Mouse (Mus musculus) limb, embryonic 14.5 days (tissue): ENCODE data around the gene Catsperd. TPM values are rescaled to one million over a fixed set of nuclear protein-coding genes. Genes with fewer than 3 reads are reported as not detected.
A peak's percentile ranks its signal among the peaks of the same experiment; 100 is the strongest.
"Not testable (repeated sequence)": the region's sequence is repeated elsewhere in the genome, so short reads cannot be mapped to it uniquely, and the experiment has no call there.

Experiments
- ATAC-seq: fragments of 200-750 bp; cut with Nextera tagmentation; 2 replicates; pipeline ENCODE4 v1.8.0; 2017; ENCODE audit warnings: low read depth, moderate number of reproducible peaks, moderate TSS enrichment; ENCODE audit not compliant: low FRiP score
- DNase-seq: peaks from one replicate; pipeline ENCODE4 v3.0.0-alpha.2; 2015; ENCODE audit warnings: low spot score
- H3K27ac ChIP-seq: fragments of 300-500 bp; sonication (generic); replicated peaks from 2 replicates; pipeline ENCODE4 v1.5.1; 2014; ENCODE audit warnings: low read depth, mild to moderate bottlenecking, low read length, moderate library complexity, mixed read lengths
- H3K27me3 ChIP-seq: fragments of 300-500 bp; sonication (generic); 2 replicates; pipeline ENCODE4 v1.6.1; 2014; ENCODE audit warnings: low read length, mixed read lengths; ENCODE audit not compliant: control insufficient read depth, insufficient read depth
- H3K36me3 ChIP-seq: fragments of 300-500 bp; sonication (generic); 2 replicates; pipeline ENCODE4 v1.6.1; 2014; ENCODE audit warnings: mild to moderate bottlenecking, low read length, moderate library complexity, mixed read lengths; ENCODE audit not compliant: control insufficient read depth, insufficient read depth
- H3K4me1 ChIP-seq: fragments of 300-500 bp; sonication (generic); 2 replicates; pipeline ENCODE4 v1.6.1; 2014; ENCODE audit warnings: antibody characterized with exemption, low read length, mixed read lengths; ENCODE audit not compliant: control insufficient read depth, insufficient read depth
- H3K4me2 ChIP-seq: fragments of 300-500 bp; sonication (generic); replicated peaks from 2 replicates; pipeline ENCODE4 v1.6.1; 2014; ENCODE audit warnings: low read depth, mild to moderate bottlenecking, low read length, moderate library complexity; ENCODE audit not compliant: severe bottlenecking
- H3K4me3 ChIP-seq: fragments of 300-500 bp; sonication (generic); replicated peaks from 2 replicates; pipeline ENCODE4 v1.5.1; 2014; ENCODE audit warnings: low read length
- H3K9ac ChIP-seq: fragments of 300-500 bp; sonication (generic); 2 replicates; pipeline ENCODE4 v1.6.1; 2014; ENCODE audit warnings: mild to moderate bottlenecking, low read depth, low read length, moderate library complexity; ENCODE audit not compliant: severe bottlenecking
- H3K9me3 ChIP-seq: fragments of 300-500 bp; sonication (generic); 2 replicates; pipeline ENCODE4 v1.6.1; 2016; ENCODE audit warnings: low read length; ENCODE audit not compliant: control insufficient read depth
- POLR2A ChIP-seq: fragments of 200-500 bp; IDR thresholded peaks from 2 replicates; pipeline ENCODE4 v1.8.0; 2012; ENCODE audit warnings: inconsistent platforms, mild to moderate bottlenecking, moderate library complexity, borderline replicate concordance; ENCODE audit not compliant: insufficient read depth, insufficient read length; ENCODE audit errors: extremely low read depth
- whole genome bisulfite sequencing: fragments of 180-500 bp; shearing (Covaris S2); extraction: QIAGEN DNeasy Blood & Tissue Kit; methylation state at CpG from one replicate; pipeline ENCODE4 v1.1.7; 2014; 5-methylcytosine and 5-hydroxymethylcytosine counted together
- polyA plus RNA-seq, 2 experiments: library from polyadenylated mRNA; depleted of rRNA in 1 of 2; stranded (reverse) in 1 of 2; unstranded in 1 of 2; fragments of >200 nt; fragmentation: Nextera tagmentation in 1 of 2; extraction: Ambion mirVana in 1 of 2; gene quantifications; 2 replicates each; pipeline versions ENCODE4 v1.2.1 to v1.2.3; 2012 to 2014

The Catsperd gene
- polyA plus RNA-seq, 2 experiments: 0.48 to 1.0 TPM

DNA sequence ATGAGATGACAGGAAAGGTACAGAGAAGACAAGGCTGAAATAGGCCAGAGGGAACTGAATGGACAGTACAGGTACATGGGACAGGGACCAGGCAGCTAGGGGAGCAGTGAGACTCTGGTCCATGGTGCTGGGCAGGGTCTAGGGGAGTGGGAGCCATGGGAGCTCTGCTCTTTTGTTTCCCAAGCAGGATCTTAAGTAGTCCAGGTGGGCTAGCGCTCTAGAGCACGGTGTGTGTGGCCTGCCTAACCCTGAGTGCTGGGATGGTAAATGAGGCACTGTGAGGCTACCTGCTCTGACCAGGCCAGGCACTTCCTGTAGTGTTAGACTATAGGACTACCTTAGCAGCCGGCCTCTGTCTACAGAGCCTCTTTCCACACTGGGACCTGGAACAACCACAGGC lies 11.2 kb upstream of the Catsperd start:
- TF ChIP-seq POLR2A: no peak
- H3K4me1 ChIP-seq: peaks cover 10% of the 10 kb centered on the region
- H3K36me3 ChIP-seq: peaks cover 70% of the 10 kb centered on the region
- H3K27me3 ChIP-seq: no peaks in the 10 kb centered on the region
- H3K9ac ChIP-seq: no peak overlapping the region
- no peak overlapping the region for H3K4me3 ChIP-seq
- no peak overlapping the region for H3K27ac ChIP-seq
- WGBS: 92% methylated on average over 3 of the region's 3 CpGs
- H3K9me3 ChIP-seq: no peaks in the 10 kb centered on the region
- ATAC-seq (no peak), DNase-seq (no peak)
- no peak overlapping the region for H3K4me2 ChIP-seq

GRCm38 (mm10) chr17:56617628-56618027 lies 10.3 kb upstream of the Catsperd start:
- ATAC-seq (no peak), DNase-seq (no peak)
- H3K4me3 ChIP-seq: no peak overlapping the region
- TF ChIP-seq POLR2A: no peak
- H3K9me3 ChIP-seq: no peaks in the 10 kb centered on the region
- peaks cover 79% of the 10 kb centered on the region for H3K36me3 ChIP-seq
- WGBS: 92% methylated on average over 8 of the region's 8 CpGs
- no peak overlapping the region for H3K9ac ChIP-seq
- no peak overlapping the region for H3K4me2 ChIP-seq
- H3K27me3 ChIP-seq: no peaks in the 10 kb centered on the region
- H3K4me1 ChIP-seq: peaks cover 10% of the 10 kb centered on the region
- no peak overlapping the region for H3K27ac ChIP-seq

DNA sequence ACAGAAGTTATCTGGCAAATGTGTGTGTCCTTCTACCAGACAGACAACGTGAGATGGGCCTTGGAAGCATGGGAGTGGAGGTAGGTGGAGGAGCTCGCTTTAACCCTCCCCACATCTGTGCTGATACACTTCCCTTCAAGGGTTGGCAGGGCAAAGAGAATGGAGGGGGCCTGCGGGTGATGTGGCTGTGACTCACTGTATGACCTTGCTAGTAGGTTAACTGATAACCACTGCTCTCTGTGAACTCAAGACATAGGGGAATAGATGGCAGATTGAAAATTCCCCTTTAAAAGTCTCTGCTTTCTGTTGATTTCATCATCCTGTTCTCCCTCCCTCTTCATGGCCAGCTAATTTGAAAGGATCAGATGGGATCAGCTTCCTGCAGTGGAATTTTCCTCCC lies 2.4 kb upstream of the Catsperd start:
- 84% methylated on average over 3 of the region's 3 CpGs for WGBS
- DNase-seq (no peak), ATAC-seq (no peak)
- no peak for TF ChIP-seq POLR2A
- 0 out of 2 replicates have a peak overlapping the region, but pooled peaks have one; percentile 93 for H3K4me3 ChIP-seq
- no peak overlapping the region for H3K27ac ChIP-seq
- no peaks in the 10 kb centered on the region for H3K9me3 ChIP-seq
- peaks cover 17% of the 10 kb centered on the region for H3K4me1 ChIP-seq
- peak overlapping the region; percentile 93 for H3K4me2 ChIP-seq
- H3K27me3 ChIP-seq: no peaks in the 10 kb centered on the region
- H3K36me3 ChIP-seq: peaks cover 36% of the 10 kb centered on the region
- H3K9ac ChIP-seq: no peak overlapping the region

GRCm38 (mm10) chr17:56626260-56626659 lies 1.7 kb upstream of the Catsperd start:
- Histone ChIP-seq H3K4me3 (peak overlapping the region; percentile 93), H3K9me3 (no peaks in the 10 kb centered on the region), H3K4me1 (peaks cover 17% of the 10 kb centered on the region), H3K36me3 (peaks cover 30% of the 10 kb centered on the region), H3K9ac (peak overlapping the region; percentile 89), H3K27me3 (no peaks in the 10 kb centered on the region), H3K27ac (peak overlapping the region; percentile 61; the same call in 1 of the 2 replicates), H3K4me2 (peak overlapping the region; percentile 93)
- ATAC-seq (no peak; the same call in 1 of the 2 replicates), DNase-seq (no peak)
- no peak for TF ChIP-seq POLR2A
- WGBS: under 1% methylated on average over 25 of the region's 32 CpGs

- TF ChIP-seq POLR2A: peak; percentile 56; the same call in 1 of the 2 replicates
These were observed 1.0 kb upstream of the Catsperd start, which contains the start of gene Lonp1 for GRCm38 (mm10) chr17:56626754-56627470. TSS of gene Lonp1 (minus strand) at chr17:56626887.

GRCm38 (mm10) chr17:56629800-56630781 lies 2.1 kb downstream of the Catsperd start:
- not testable (repeated sequence) for H3K36me3 ChIP-seq, H3K4me2 ChIP-seq, DNase-seq, ATAC-seq, H3K27me3 ChIP-seq, H3K9me3 ChIP-seq, H3K9ac ChIP-seq, H3K4me3 ChIP-seq, H3K27ac ChIP-seq
- 85% methylated on average over 27 of the region's 27 CpGs for WGBS
- peaks cover 17% of the 10 kb centered on the region for H3K4me1 ChIP-seq

More at GRCm38 (mm10) chr17:56626754-56627470, 1.0 kb upstream of the Catsperd start, which contains the start of gene Lonp1:
- H3K27ac ChIP-seq: peak within 1 kb of the TSS; percentile 82
- peaks cover 17% of the 10 kb centered on the region for H3K4me1 ChIP-seq
- peak within 1 kb of the TSS; percentile 93 for H3K4me3 ChIP-seq
- no peaks in the 10 kb centered on the region for H3K9me3 ChIP-seq
- 2% methylated on average over 45 of the region's 51 CpGs for WGBS
- ATAC-seq: peak; percentile 95
- no peaks in the 10 kb centered on the region for H3K27me3 ChIP-seq
- H3K4me2 ChIP-seq: peak within 1 kb of the TSS; percentile 93
- peak within 1 kb of the TSS; percentile 89 for H3K9ac ChIP-seq
- peaks cover 25% of the 10 kb centered on the region for H3K36me3 ChIP-seq
- peak; percentile 98 for DNase-seq
